Mouse (Mus musculus): Measurements from ENCODE around the gene Sco1. TPM values are rescaled to one million over a fixed set of nuclear protein-coding genes. Genes with fewer than 3 reads are reported as not detected.
"Not testable (repeated sequence)": the region's sequence is repeated elsewhere in the genome, so short reads cannot be mapped to it uniquely, and the experiment has no call there.

The Sco1 gene
- total and polyA plus RNA-seq, 3 experiments = 15.4 to 32.7 (median 20.4) TPM

GRCm38 (mm10) chr11:67020948-67021347 lies 31.5 kb upstream of the Sco1 start:
- dilution Hi-C loops (cut with MboI; ENCODE audit: extremely low pct_ligation_motif_present, extremely low pct_unique_long_range_greater_than_20kb, low sequenced_read_pairs) (no loop called here), in situ Hi-C loops (cut with MboI; ENCODE audit: low pct_ligation_motif_present, low pct_unique_long_range_greater_than_20kb, low sequenced_read_pairs) (loop anchor here (10.0 kb wide), 1 partner anchor 324 kb away; no protein-coding TSS in a partner anchor)
- H3K9ac ChIP-seq (ENCODE audit: insufficient read depth, low read depth) = no peak overlapping the region

DNA sequence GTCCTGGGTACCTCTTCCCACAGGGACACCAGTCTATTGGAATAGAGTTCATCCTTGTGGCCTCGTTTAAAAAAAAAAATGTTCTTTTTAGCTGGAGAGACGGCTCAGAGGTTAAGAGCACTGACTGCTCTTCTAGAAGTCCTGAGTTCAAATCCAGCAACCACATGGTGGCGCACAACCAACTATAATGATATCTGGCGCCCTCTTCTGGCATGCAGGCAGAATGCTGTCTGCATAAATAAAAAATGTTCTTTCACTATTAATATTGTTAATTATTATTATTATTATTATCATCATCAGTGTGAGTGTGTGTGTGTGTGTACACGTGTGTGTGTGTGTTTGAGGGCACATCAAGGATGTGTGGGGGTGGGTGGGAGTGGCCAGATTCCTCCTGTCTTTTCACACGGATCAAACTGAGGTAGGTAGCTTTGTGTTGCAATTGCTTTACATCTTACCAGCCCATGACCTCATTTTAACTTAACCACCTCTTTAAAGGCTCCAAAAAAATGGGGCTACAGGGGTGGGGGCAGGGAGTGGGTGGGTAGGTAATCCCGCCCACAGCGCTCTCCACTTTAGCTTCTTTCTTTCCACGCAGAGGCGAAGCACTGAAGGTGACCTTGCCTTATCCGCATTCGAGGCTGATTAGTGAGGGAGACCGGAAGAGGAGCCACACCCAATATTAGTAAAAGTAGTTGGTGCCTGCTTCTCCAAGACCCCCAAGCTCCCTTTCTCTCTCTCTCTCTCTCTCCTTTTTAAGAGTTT lies 29.9 kb upstream of the Sco1 start:
- Histone ChIP-seq H3K36me3 (replicated peaks in 1 of 2; ENCODE audit: control insufficient read depth in 1 of 2, insufficient read depth in 1 of 2, low read length in 1 of 2) (no peaks in the 10 kb centered on the region), H3K27me3 (replicated peaks) (peaks cover 28% of the 10 kb centered on the region), H3K9me3 (replicated peaks; ENCODE audit: low read length) (no peaks in the 10 kb centered on the region), H3K27ac (ENCODE audit: insufficient read depth, low read depth) (no peak overlapping the region), H3K4me1 (ENCODE audit: control insufficient read depth in 1 of 2, insufficient read depth in 2 of 2) (peaks cover 3 to 34% of the 10 kb centered on the region in 2 experiments; a peak in 2 of 4 replicates), H3K4me2 (ENCODE audit: insufficient read depth, low read depth, poor library complexity, severe bottlenecking) (no peak overlapping the region), H3K9ac (ENCODE audit: insufficient read depth, low read depth) (no peak overlapping the region), H3K4me3 (replicated peaks in 1 of 3; ENCODE audit: low read depth in 2 of 3, low read length in 2 of 3, poor library complexity in 1 of 3) (no peak overlapping the region), H3K79me2 (replicated peaks; ENCODE audit: control insufficient read depth, extremely low read depth, insufficient read depth, poor library complexity, severe bottlenecking) (no peaks in the 10 kb centered on the region)
- peak; percentile 46 for DNase-seq (ENCODE audit: extremely low read depth)
- TF ChIP-seq IRF4 (IDR thresholded peaks at IDR 0.05; ENCODE audit: low read depth, low read length) = no peak
- TF ChIP-seq RAD21 (IDR thresholded peaks at IDR 0.05; ENCODE audit: low read depth, low read length) = no peak; the same call in none of the 2 replicates
- peak; percentile 49 for TF ChIP-seq SMC3 (IDR thresholded peaks at IDR 0.05; ENCODE audit: low read depth, low read length)
- peak; percentile 62 to 98; a peak in 3 of 4 replicates for TF ChIP-seq CTCF (conservative IDR thresholded peaks at IDR 0.05 in 1 of 2, IDR thresholded peaks at IDR 0.05 in 1 of 2; ENCODE audit: low read depth in 2 of 2, low read length in 2 of 2)
- no peak for TF ChIP-seq PAX5 (IDR thresholded peaks at IDR 0.05; ENCODE audit: low read length)
- TF ChIP-seq NELFE (IDR thresholded peaks at IDR 0.05; ENCODE audit: low read depth, low read length) = peak; percentile 38; the same call in 1 of the 2 replicates
- TF ChIP-seq KAT2A (IDR thresholded peaks at IDR 0.05; ENCODE audit: insufficient replicate concordance, low read length) = no peak
- TF ChIP-seq MAZ (IDR thresholded peaks at IDR 0.05; ENCODE audit: low read depth, low read length) = no peak
- dilution Hi-C loops (cut with MboI; ENCODE audit: extremely low pct_ligation_motif_present, extremely low pct_unique_long_range_greater_than_20kb, low sequenced_read_pairs) = no loop called here
- in situ Hi-C loops (cut with MboI; ENCODE audit: low pct_ligation_motif_present, low pct_unique_long_range_greater_than_20kb, low sequenced_read_pairs) = loop anchor here (10.0 kb wide), 1 partner anchor 322 kb away; no protein-coding TSS in a partner anchor

More at GRCm38 (mm10) chr11:67020948-67021347, 31.5 kb upstream of the Sco1 start:
- H3K4me3 ChIP-seq (replicated peaks in 1 of 3; ENCODE audit: low read depth in 2 of 3, low read length in 2 of 3, poor library complexity in 1 of 3) = no peak overlapping the region
- H3K27me3 ChIP-seq (replicated peaks) = peaks cover 40% of the 10 kb centered on the region
- TF ChIP-seq MYC (IDR thresholded peaks at IDR 0.05; ENCODE audit: low read depth, low read length) = no peak
- TF ChIP-seq ZC3H11A (IDR thresholded peaks at IDR 0.05; ENCODE audit: low read depth, low read length) = peak; percentile 27; the same call in 1 of the 2 replicates
- no peak for TF ChIP-seq MAX (IDR thresholded peaks at IDR 0.05; ENCODE audit: low read length)
- TF ChIP-seq KAT2A (IDR thresholded peaks at IDR 0.05; ENCODE audit: insufficient replicate concordance, low read length) = no peak
- no peak for TF ChIP-seq JUN (IDR thresholded peaks at IDR 0.05; ENCODE audit: insufficient read depth, low read depth, low read length)
- TF ChIP-seq RAD21 (IDR thresholded peaks at IDR 0.05; ENCODE audit: low read depth, low read length) = peak; percentile 79
- peak; percentile 85 for TF ChIP-seq SMC3 (IDR thresholded peaks at IDR 0.05; ENCODE audit: low read depth, low read length)
- peak; percentile 89 for TF ChIP-seq MAZ (IDR thresholded peaks at IDR 0.05; ENCODE audit: low read depth, low read length)
- peak; percentile 72 to 92 for TF ChIP-seq CTCF (conservative IDR thresholded peaks at IDR 0.05 in 1 of 2, IDR thresholded peaks at IDR 0.05 in 1 of 2; ENCODE audit: low read depth in 2 of 2, low read length in 2 of 2)
- H3K36me3 ChIP-seq (replicated peaks in 1 of 2; ENCODE audit: control insufficient read depth in 1 of 2, insufficient read depth in 1 of 2, low read length in 1 of 2) = no peaks in the 10 kb centered on the region
- no peaks in the 10 kb centered on the region for H3K9me3 ChIP-seq (replicated peaks; ENCODE audit: low read length)
- H3K4me1 ChIP-seq (ENCODE audit: control insufficient read depth in 1 of 2, insufficient read depth in 2 of 2) = peaks cover 3 to 36% of the 10 kb centered on the region in 2 experiments; a peak in 2 of 4 replicates
- no peak overlapping the region for H3K27ac ChIP-seq (ENCODE audit: insufficient read depth, low read depth)
- no peaks in the 10 kb centered on the region for H3K79me2 ChIP-seq (replicated peaks; ENCODE audit: control insufficient read depth, extremely low read depth, insufficient read depth, poor library complexity, severe bottlenecking)
- H3K4me2 ChIP-seq (ENCODE audit: insufficient read depth, low read depth, poor library complexity, severe bottlenecking) = peak overlapping the region; percentile 44
- peak; percentile 68 for DNase-seq (ENCODE audit: extremely low read depth)

DNA sequence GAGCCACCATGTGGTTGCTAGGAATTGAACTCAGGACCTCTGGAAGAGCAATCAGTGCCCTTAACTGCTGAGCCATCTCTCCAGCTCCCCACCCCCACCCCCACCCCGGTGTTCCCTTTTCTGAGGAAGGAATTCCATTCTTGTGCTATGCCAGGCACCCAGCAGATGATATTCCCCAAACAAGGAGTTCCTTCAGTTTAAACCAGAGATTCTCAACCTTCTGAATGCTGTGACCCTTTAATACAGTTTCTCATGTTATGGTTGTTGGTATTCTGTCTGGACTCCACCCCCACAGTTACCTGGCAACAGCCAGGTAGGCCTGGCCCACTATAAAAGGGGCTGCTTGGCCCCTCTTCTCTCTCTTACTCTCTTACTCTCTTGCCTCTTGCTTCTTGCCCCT lies 29.3 kb upstream of the Sco1 start:
- H3K4me3 ChIP-seq (replicated peaks in 1 of 3; ENCODE audit: low read depth in 2 of 3, low read length in 2 of 3, poor library complexity in 1 of 3); H3K4me2 ChIP-seq (ENCODE audit: insufficient read depth, low read depth, poor library complexity, severe bottlenecking); H3K9ac ChIP-seq (ENCODE audit: insufficient read depth, low read depth); H3K36me3 ChIP-seq (replicated peaks in 1 of 2; ENCODE audit: control insufficient read depth in 1 of 2, insufficient read depth in 1 of 2, low read length in 1 of 2); dilution Hi-C loops (cut with MboI; ENCODE audit: extremely low pct_ligation_motif_present, extremely low pct_unique_long_range_greater_than_20kb, low sequenced_read_pairs); H3K79me2 ChIP-seq (replicated peaks; ENCODE audit: control insufficient read depth, extremely low read depth, insufficient read depth, poor library complexity, severe bottlenecking); H3K27ac ChIP-seq (ENCODE audit: insufficient read depth, low read depth); DNase-seq (ENCODE audit: extremely low read depth); H3K9me3 ChIP-seq (replicated peaks; ENCODE audit: low read length): not testable (repeated sequence)
- peaks cover 23% of the 10 kb centered on the region for H3K27me3 ChIP-seq (replicated peaks)
- peaks cover 3 to 28% of the 10 kb centered on the region in 2 experiments; a peak in 2 of 4 replicates for H3K4me1 ChIP-seq (ENCODE audit: control insufficient read depth in 1 of 2, insufficient read depth in 2 of 2)
- in situ Hi-C loops (cut with MboI; ENCODE audit: low pct_ligation_motif_present, low pct_unique_long_range_greater_than_20kb, low sequenced_read_pairs) = loop anchor here (10.0 kb wide), 1 partner anchor 322 kb away; no protein-coding TSS in a partner anchor
